Mouse (Mus musculus) spleen, postnatal 14 days (tissue): ENCODE measurements around the gene Etfb.
"Not testable (repeated sequence)": the region's sequence is repeated elsewhere in the genome, so short reads cannot be mapped to it uniquely, and the experiment has no call there.

Experiments used
- DNase-seq, 2 experiments: peaks; one replicate each; pipeline ENCODE4 v3.0.0; 2021 to 2022; ENCODE audit warnings: low spot score in 2 of 2

The Etfb gene

DNA sequence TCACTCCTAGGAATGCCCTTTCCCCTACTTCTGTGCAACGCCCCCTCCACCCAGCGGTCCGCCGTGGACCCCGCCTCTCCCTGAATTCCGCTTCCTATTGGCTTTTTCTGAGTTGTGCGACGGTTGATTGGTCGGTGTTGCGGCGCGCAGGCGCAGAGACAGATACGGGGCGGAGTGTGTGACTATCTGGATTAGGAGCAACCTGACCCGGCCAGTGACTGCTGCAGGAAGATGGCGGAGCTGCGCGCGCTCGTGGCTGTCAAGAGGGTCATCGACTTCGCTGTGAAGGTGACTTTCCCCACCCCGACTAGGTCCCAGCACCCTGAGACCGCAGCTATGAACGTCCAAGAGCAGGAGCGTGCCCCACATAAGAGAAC is at the start of gene Etfb, which contains the start of gene Gm45233:
Gene Etfb, plus strand, starts transcription at position 167 of the 377 bp plus-strand sequence.
Gene Gm45233, plus strand, starts transcription at position 212 of the 377 bp plus-strand sequence.
- DNase-seq: peak; percentile 82 to 83

DNA sequence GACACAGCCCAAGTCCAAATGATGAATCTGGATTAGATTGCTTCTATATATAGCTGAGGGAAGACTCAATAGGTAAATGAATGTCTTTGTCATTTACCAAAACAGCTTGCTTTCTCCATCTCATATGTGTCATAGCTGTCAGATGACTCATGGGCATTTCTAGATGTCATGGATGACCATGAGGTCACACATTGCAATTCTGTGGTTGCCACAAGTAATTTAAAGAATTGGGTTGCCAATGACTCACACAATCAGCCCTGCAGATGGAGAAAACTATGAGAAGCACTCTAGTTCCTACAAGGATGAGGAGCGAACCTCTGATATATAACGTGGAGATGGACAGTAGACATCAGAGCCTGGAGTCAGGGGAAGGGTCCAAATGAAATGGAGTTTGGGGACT is 44.4 kb upstream of the Etfb start:
- DNase-seq: no peak

DNA sequence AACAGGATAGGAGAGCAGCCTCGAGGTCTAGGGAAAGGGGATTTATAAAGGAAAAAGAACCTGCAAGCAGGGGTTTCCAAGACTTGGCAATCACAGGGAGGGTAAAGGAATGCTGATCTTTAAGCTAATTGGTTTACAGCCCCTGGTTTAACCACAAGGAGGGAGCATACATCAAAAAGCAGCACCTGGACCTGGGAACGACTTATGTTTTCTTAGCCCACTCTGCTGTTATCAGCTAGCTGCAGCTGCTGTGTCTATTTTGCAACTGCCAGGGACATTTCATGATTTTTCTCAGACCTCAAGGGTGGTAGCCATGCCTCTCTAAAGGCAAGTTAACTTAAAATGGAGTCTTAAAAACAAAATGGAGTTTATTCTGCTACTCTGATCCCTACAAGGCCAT is 41.2 kb upstream of the Etfb start:
- DNase-seq: no peak

DNA sequence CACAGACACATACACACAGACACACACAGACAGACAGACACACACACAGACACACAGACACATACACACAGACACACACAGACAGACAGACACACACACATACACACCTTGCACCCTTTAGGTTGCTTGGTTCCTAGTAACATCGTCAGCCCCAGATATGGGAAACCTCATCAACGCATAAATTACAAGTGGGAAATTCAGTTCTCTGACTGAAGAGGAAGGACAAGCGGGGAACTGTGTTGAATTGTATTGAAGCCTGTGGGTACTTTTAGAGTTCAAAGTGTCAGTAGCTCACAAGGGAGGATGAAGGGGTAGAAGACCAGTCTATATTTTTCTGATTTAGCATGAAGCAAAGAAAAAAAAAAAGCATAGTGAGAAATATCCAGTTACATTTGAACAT is 36.3 kb upstream of the Etfb start:
- DNase-seq: no peak

GRCm38 (mm10) chr7:43408131-43408553 is 35.7 kb upstream of the Etfb start, which contains the start of gene Siglecg:
Siglecg (plus strand) TSS chr7:43408204.
- DNase-seq: peak; percentile 11 to 34

- no peak for DNase-seq
These were observed 34.8 kb upstream of the Etfb start for GRCm38 (mm10) chr7:43409084-43409483.

DNA sequence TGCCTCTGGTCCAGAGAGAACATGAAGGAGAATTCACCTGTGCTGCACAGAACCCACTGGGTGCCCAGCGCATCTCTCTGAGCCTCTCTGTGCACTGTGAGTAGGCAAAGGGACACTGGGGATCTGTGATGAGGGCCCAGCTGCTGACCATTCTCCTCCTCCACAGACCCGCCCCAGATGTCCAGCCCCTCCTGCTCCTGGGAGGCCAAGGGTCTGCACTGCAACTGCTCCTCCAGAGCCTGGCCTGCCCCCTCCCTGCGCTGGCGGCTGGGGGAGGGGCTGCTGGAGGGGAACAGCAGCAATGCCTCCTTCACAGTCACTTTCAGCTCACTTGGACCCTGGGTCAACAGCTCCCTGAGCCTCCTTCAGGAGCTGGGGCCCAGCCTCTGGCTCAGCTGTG is 32.2 kb upstream of the Etfb start:
- not testable (repeated sequence) for DNase-seq

GRCm38 (mm10) chr7:43417298-43417697 is 26.6 kb upstream of the Etfb start:
- no peak for DNase-seq

DNA sequence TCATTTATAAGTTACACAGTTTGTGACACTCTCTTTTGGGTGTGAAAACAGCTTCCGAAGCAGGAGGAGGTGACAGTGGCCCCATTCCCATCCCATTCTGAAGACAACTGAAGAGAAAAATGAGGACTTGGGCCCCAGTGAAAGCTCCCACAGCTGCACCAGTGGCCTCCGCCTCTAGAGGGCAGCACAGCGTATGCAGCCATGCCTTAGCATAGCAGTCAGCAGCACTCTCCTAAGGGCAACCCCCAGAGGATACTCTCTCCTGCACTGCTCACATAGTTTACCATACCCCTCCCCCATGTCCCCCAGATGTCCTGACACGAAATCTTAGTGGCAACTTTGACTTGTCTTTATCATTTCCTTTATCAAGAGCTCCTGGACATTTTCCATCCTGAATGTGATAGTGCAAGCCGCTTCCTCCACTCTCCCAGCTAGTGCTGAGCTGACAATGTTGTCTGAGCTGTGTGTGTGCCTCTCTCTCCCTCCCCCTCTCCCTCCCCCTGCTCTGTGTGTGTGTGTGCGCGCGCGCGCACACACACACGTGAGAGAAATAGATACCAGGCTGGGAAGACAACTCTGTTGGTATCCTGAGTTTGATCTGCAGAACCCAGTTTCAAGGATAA is 20.8 kb upstream of the Etfb start:
- DNase-seq: peak; percentile 63 to 79

DNA sequence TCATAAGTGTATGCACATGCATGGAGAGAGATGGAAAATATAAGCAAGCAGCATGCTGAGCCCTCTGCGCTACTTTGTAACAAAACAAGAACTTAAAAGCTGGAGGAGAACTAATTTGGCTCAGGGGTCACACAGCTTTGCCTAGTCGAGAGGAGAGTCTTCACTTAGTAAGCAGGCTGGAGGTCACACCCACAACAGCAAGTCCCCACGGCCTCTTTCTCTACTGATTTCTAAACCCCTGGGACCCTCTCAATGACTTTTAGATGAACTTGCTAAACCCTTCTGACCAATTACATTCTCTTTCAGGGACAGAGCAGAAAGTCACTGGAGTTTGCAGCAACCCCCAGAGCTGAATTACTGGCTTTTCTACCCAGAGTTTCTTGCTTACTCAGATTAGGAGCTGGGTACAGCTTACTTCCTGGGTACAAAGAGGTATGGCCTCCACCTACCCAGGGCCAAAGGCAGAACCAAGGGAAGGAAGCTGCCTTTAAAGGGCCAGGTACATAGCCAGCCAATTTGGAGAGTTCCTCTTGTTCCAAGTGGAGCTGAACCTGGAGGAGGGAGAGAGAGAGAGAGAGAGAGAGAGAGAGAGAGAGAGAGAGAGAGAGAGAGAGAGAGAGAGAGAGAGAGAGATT is 19.8 kb upstream of the Etfb start:
- DNase-seq: no peak

DNA sequence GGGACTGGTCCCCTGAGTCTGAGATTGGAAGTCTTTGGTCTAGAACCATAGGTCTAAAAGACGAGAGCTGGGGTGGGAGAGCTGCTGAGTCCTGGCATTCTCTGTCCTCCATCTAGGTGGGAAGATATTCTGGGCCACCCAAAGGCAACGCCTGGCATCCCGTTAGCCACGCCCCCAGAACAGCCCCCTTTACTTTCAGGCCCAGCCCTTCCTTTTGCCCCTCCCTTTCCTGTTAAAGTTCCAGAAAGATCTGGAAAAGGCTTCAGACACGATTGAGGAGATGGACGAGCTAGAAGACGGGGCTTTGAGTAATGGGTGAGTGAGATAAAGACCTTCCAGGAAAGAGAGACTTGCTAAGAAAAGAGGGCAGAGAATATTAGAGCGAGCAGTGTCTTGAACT is 16.5 kb upstream of the Etfb start, which contains the start of gene Lim2:
Gene Lim2, plus strand, starts transcription at position 265 of the 400 bp plus-strand sequence.
- DNase-seq: no peak

- DNase-seq: no peak
These were observed 14.4 kb upstream of the Etfb start for GRCm38 (mm10) chr7:43429500-43429899.

DNA sequence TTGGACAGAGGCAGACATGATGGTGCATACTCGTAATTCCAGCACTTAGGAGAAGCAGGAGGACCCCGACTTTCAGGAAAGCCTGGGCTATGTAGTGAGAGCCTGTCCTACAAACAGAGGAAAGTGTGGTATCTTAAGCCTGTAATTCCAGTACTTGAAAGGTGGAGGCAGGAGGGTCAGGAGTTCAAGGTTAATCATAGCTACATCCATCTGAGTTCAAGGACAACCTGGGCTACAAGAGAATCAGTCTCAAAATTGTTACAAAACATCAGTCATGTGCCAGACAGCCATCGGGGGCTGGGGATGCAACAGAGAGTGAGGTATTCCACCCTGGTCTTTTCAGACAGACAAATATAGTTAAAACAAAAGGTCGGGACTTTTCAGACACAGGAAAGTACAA is 11.0 kb upstream of the Etfb start:
- DNase-seq: no peak

- no peak for DNase-seq
These were observed 9.2 kb upstream of the Etfb start for GRCm38 (mm10) chr7:43434676-43435075.

DNA sequence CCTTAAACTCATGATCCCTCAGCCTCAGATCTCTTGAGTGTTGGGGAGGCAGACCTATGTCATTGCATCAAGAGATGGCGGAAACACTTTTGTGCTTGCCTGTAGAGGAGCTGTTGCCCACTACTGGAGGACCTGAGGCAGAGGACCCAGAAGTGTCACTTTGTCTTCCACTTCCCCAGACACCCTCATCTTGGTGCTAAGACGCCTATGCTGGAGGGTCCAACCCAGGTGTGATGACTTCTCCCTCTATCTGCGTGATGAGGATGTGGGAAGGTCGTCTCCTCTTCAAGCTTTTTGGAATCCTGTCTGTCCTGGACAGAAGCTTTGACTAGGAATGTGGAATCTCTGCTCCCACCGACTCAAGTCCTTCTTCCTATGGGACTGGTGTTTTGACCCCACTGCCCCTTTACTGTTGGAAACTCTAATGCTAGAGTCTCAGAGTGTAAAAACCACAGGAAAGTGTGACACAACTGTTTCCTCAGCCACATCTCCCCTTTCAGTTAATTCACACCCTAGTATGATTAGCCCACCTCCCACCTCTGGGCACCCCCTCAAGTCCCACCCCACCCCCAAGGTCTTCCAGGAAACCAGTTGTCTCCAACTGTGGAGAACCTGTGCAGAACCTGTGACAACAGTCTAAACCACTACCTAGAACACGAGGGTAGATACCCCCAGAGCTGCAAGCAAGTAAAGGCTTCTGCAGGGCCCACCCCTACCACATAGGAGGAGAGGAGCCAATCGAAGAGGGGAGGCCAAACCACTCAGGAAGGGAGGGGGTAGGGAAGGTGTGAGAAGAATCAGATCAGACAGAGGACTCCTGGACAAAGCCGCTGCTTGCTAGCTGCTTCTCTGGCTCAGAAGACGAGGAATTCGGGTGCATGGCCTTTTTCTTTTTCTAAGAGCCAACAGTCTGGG is 7.3 kb upstream of the Etfb start, which contains the start of gene Nkg7:
Gene Nkg7, plus strand, starts transcription at position 733 of the 915 bp plus-strand sequence.
- no peak for DNase-seq

DNA sequence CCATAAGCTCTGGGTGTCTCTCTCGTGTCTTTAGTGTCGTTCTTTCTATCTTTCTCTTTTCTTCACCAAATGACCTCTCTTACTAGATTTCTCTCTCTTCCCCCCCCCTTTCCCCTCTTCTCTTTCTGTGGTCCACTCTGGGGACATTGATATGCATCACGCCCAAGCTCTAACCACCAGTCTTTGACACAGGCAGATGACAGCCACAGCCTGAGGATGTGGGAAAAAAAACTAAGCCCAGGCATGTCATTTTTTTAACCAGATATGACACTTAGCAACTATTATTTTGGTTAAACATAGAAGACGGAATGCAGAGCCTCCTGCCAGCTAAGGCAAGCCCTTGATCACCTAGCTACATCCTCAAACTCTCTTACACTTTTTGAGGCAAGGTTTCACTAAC is 5.3 kb upstream of the Etfb start:
- no peak for DNase-seq

GRCm38 (mm10) chr7:43440482-43440881 is 3.4 kb upstream of the Etfb start, which contains the start of gene Cldnd2:
Cldnd2 (plus strand) TSS chr7:43440782.
- no peak for DNase-seq

- DNase-seq: no peak
These were observed 2.8 kb upstream of the Etfb start for GRCm38 (mm10) chr7:43441071-43441470.

DNA sequence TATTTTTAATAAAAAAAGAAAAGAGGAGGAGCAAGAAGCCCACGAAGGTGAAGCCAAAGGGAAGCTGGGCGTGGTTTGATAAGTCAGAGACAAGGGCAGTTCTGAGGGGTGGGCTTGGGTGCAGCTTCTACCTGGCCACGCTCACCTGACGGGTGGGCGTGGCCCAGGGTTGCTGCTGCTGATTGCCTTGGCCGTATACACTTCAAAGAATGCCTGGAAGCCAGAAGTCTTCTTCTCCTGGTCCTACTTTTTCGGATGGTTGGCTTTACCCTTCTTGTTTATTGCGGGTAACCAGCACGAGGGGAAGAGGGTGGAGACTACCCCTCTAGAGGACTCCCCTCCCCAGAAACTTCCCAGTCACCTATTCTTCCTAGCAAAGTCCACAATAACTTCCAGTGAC is 1.2 kb upstream of the Etfb start:
- DNase-seq: no peak

DNA sequence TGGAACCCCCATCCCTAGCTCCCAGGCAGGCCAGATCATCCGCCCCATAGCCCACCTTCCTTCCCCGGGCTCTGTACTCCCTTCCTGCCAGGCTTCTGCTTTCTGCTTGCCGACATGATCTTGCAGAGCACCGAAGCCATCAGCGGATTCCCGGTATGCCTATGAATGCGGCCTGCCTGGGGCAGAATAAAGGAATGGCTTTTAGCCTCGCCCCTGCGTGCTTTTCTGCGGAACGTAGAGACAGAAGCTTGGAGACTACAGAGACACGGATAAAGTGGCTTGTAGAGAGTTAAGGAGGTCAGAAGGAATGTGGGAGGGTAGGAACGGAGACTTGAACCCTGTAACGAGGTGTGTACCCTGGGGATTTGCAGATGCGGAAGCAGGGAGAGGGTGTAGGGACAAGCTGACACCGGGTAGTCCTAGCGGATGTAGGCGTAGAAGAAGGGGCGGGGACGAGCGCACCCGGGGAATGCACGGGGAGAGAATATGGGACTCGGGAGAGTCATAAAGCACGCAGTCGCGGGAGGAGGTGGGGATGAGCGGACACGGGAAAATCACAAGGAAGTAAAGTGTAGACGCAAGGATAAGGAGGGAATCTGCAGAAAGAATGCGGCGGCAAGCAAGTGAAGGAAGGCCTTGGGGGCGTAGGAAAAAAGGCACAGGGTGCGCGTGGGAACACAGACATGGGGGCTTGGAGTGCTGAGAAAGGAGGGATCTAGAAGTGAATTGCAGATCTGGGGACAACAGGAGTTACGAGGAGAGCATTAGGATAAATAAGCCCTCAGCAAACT is 562 bp upstream of the Etfb start:
- DNase-seq: peak; percentile 50 to 54

DNA sequence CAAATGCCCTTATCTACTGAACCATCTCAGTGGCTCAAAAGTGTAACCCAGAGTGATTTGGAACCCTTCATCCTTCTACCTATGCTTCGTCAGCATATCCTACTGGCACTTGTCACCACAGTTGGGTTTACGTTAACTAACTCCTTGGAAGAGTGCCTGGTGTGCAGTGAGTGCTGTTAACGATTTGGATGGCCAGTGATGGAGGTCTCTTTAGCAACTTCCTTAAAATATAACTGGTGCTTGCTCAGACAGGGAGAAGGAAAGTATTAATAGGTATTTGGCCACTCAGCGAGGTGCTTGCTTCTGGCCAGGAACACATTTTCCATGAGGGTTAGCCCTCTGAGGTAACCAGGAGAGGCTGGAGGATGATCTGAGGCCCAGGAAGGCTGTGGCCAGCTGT is 3.9 kb downstream of the Etfb start:
- DNase-seq: no peak
